Mouse (Mus musculus) hindbrain, embryonic 10.5 days (tissue): ENCODE measurements around the gene Cldn13. TPM values are rescaled to one million over a fixed set of nuclear protein-coding genes. Genes with fewer than 3 reads are reported as not detected.

ENCODE experiments used
- DNase-seq: peaks from one replicate; pipeline ENCODE4 v3.0.0-alpha.2; 2017; ENCODE audit warnings: low spot score
- H3K27ac ChIP-seq: fragments of 300-500 bp; sonication (generic); 2 replicates; pipeline ENCODE4 v1.5.1; 2016; ENCODE audit warnings: mild to moderate bottlenecking, moderate library complexity
- H3K27me3 ChIP-seq: fragments of 300-500 bp; sonication (generic); 2 replicates; pipeline ENCODE4 v1.6.1; 2016; ENCODE audit warnings: mild to moderate bottlenecking; ENCODE audit not compliant: poor library complexity, insufficient read depth, severe bottlenecking
- H3K36me3 ChIP-seq: fragments of 300-500 bp; sonication (generic); 2 replicates; pipeline ENCODE4 v1.6.1; 2016; ENCODE audit warnings: mild to moderate bottlenecking, moderate library complexity
- H3K4me1 ChIP-seq: fragments of 300-500 bp; sonication (generic); replicated peaks from 2 replicates; pipeline ENCODE4 v1.6.1; 2016; ENCODE audit warnings: mild to moderate bottlenecking
- H3K4me3 ChIP-seq: fragments of 300-500 bp; sonication (generic); 2 replicates; pipeline ENCODE4 v1.5.1; 2016; ENCODE audit warnings: mild to moderate bottlenecking, moderate library complexity
- H3K9me3 ChIP-seq: fragments of 300-500 bp; sonication (generic); 2 replicates; pipeline ENCODE4 v1.6.1; 2016; ENCODE audit warnings: mild to moderate bottlenecking, moderate library complexity
- WGBS: fragments of 180-500 bp; shearing (Covaris S2); methylation state at CpG from one replicate; pipeline ENCODE4 v1.1.7; 2016; 5-methylcytosine and 5-hydroxymethylcytosine counted together
- polyA plus RNA-seq: library from polyadenylated mRNA; unstranded; fragments of >200 nt; fragmentation: Nextera tagmentation; extraction: Ambion mirVana; gene quantifications from 2 replicates; pipeline ENCODE4 v1.2.1, GENCODE M21; 2016

The Cldn13 gene
- polyA plus RNA-seq, 1 experiment from 2014 or later = 3.9 TPM

DNA sequence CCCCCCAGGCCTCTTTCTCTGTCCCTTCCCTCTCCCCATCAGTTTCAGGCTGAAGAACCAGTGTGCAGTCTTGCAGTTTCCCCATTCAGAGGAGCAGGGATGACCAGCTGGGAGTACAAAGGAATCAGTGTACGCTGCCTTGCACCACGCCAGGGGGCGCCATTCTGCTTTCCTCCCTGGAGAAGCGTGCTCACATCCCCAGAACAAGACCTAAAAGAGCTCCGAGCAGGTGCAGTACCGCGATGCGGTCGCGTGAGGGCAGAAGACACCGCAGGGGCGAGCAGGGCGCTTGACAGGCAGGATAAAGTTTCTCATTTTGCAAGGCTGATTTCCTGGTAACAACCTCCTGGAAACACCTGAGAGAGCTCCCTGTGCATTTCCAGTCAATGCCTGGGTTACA, 8.2 kb downstream of the Cldn13 start:
- Histone ChIP-seq H3K27ac (peak overlapping the region; percentile 68; the same call in 1 of the 2 replicates), H3K4me1 (peaks cover 11% of the 10 kb centered on the region), H3K27me3 (no peaks in the 10 kb centered on the region), H3K36me3 (no peaks in the 10 kb centered on the region), H3K4me3 (no peak overlapping the region), H3K9me3 (no peaks in the 10 kb centered on the region)
- peak; percentile 94 for DNase-seq
- under 1% methylated on average over 13 of the region's 13 CpGs for WGBS

DNA sequence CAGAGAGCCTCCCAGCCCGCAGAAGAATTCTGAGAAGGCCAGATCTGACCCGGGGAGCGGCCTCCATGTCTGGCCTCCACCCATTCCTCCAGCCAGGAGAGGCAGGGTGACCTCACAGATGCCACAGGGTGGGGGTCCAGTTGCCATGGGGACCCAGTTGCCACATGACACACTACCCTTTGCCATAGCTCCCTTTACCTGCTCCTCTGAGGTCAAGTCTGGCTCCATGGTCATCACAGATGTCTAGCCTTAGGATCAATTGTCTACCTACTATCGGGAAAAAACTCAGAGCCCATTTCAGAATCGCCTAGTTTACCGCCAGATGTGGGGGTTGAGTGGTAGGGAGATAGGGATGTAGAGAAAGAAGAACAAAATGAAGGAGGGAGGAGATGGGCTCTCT, 8.7 kb downstream of the Cldn13 start, which contains the start of gene Tmem270:
TSS of gene Tmem270 (minus strand) at position 101 of the 400 bp plus-strand sequence.
- no peaks in the 10 kb centered on the region for H3K9me3 ChIP-seq
- DNase-seq = no peak
- peaks cover 12% of the 10 kb centered on the region for H3K4me1 ChIP-seq
- no peaks in the 10 kb centered on the region for H3K36me3 ChIP-seq
- H3K4me3 ChIP-seq = no peak within 1 kb of the TSS
- H3K27me3 ChIP-seq = peaks cover 2% of the 10 kb centered on the region; the same call in 1 of the 2 replicates
- 78% methylated on average over 6 of the region's 6 CpGs for WGBS
- peak within 1 kb of the TSS; percentile 68 for H3K27ac ChIP-seq

DNA sequence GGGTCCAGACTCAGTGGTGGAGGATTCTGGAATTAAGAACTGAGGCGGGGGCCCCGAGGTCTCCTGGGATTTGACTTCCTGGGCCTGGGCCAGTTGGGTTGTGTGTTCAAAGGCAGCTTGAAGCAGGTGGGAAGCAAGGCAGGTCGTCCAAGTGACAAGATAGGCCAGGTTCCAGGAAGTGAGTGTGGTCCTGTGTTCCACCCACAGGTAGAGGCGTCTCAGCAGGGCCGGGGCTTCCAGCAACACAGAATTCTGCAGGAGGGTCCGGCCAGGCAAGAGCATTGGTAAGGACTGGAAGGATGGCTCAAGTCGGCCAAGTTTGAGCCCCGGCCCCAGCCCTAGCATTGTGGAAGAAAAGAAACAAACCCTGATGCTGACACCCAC, 13.7 kb downstream of the Cldn13 start:
- Histone ChIP-seq H3K27ac (no peak overlapping the region), H3K4me3 (no peak overlapping the region), H3K9me3 (no peaks in the 10 kb centered on the region), H3K36me3 (no peaks in the 10 kb centered on the region), H3K4me1 (peaks cover 25% of the 10 kb centered on the region), H3K27me3 (peaks cover 5% of the 10 kb centered on the region; the same call in 1 of the 2 replicates)
- DNase-seq = no peak
- WGBS = 74% methylated on average over 8 of the region's 8 CpGs

DNA sequence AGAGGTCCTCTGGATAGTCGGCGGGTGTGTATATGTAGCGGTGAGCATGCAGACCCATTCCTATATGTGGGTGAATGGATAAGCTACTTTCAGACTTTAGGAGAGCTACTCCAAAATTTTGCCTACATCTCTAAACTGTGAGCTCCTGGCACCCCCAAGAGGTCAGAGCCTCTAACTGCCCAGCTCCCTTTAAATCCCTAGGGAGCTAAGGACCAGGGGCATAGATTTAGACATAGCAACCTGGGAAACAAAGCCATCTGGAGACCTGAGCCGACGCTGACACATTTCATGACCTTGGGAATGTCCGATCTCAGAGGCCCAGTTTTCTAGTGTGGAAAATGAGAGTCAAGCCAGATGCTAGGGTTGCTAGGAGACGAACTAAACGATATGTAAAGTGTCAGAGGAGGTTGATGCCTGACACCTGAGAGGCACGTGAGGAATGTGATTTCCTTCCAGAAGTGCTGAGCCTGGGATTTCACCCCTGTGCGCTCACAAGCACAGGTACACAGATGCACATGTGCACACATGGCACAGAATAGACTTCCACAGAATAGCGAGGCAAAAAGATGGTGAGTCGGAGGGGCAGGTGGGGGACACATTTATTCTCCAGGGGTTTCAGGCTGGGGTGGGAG, 14.2 kb downstream of the Cldn13 start:
- Histone ChIP-seq H3K27ac (no peak overlapping the region), H3K4me3 (no peak overlapping the region), H3K27me3 (peaks cover 5% of the 10 kb centered on the region; the same call in 1 of the 2 replicates), H3K36me3 (no peaks in the 10 kb centered on the region), H3K4me1 (peaks cover 22% of the 10 kb centered on the region), H3K9me3 (no peaks in the 10 kb centered on the region)
- WGBS = 50% methylated on average over 12 of the region's 12 CpGs
- DNase-seq = peak; percentile 35

DNA sequence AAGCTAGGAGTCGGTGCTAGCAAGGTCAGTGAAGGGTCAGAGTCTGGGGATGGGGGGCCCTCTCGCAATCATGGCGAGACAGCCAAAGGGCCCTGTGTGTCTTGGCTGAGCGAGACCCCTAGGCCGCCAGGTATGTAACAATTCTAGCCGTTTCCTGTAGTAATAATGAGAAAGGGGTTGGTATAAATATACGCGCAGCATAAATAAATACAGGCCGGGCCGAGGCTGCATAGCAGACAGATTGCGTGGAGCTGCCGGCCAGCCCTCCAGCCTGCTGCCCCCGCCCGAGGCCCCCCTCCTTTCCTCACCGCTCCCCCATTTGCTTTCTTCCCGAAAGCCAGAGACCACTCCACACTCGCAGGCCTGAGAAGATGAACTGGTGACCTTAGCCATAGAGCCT, 17.7 kb downstream of the Cldn13 start:
- Histone ChIP-seq H3K27me3 (peaks cover 5% of the 10 kb centered on the region; the same call in 1 of the 2 replicates), H3K4me1 (peaks cover 24% of the 10 kb centered on the region), H3K9me3 (no peaks in the 10 kb centered on the region), H3K4me3 (no peak overlapping the region), H3K27ac (no peak overlapping the region), H3K36me3 (no peaks in the 10 kb centered on the region)
- WGBS = 80% methylated on average over 17 of the region's 17 CpGs
- no peak for DNase-seq

DNA sequence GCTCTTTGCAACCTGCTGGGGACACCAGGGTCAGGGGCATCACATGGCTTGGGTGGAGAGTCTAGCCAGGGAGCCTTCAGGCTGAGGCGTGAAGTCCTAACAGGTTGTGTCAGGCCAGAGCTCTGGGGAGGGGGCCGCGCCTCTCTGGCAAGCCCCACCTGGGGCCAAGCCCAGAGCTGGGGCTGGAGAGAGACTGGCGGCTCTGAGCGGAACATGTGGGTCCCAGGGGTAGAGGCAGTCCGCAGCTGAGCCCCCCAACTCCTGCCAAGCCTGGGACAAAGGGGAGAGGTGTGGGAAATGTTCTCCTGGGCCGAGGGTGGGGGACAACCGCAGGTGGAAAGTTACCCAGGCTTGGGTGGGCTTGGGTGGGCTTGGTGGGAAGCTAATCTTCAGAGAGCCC, 18.4 kb downstream of the Cldn13 start:
- Histone ChIP-seq H3K9me3 (no peaks in the 10 kb centered on the region), H3K27ac (no peak overlapping the region), H3K36me3 (no peaks in the 10 kb centered on the region), H3K4me1 (peaks cover 24% of the 10 kb centered on the region), H3K27me3 (peaks cover 5% of the 10 kb centered on the region; the same call in 1 of the 2 replicates), H3K4me3 (no peak overlapping the region)
- 82% methylated on average over 8 of the region's 8 CpGs for WGBS
- no peak for DNase-seq

DNA sequence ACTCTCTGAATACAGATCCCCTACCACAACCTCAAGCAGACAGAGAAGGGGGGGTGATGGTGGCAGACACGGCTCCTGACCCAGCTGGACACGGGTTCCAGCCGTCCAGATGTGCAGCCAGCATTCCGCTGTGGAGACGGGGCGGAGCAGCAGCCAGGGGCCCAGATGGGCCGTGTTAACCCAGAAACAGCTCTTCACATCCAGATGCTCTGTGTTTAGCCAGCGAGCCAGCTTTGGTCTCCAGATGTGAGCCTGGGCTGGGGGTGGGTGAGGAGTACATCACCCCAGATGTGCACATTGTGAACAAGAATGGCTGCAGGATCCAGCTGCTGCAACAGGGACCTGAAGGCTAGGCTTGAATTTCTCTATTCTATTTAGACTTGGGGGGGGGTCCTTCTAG, 20.0 kb downstream of the Cldn13 start:
- WGBS = 62% methylated on average over 8 of the region's 8 CpGs
- Histone ChIP-seq H3K27me3 (no peaks in the 10 kb centered on the region), H3K4me3 (no peak overlapping the region), H3K4me1 (peaks cover 25% of the 10 kb centered on the region), H3K36me3 (no peaks in the 10 kb centered on the region), H3K27ac (no peak overlapping the region), H3K9me3 (no peaks in the 10 kb centered on the region)
- peak; percentile 50 for DNase-seq

DNA sequence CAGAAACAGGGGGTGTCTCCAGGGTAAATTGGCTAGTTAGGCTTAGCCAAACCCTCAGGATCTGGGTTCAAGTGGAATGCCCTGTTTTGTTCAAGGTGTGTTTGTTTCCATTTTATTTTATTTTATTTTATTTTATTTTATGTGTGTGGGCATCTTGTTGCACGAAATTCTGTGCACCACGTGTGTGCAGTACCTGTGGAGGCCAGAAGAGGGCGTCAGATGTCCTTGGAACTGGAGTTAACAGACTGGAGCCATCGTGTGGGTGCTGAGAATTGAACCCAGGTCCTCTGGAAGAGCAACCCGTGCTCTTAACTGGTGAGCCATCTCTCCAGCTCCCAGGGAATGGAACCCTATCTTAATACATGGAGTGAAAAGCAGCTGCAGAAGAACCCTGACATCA, 22.6 kb downstream of the Cldn13 start:
- Histone ChIP-seq H3K27ac (no peak overlapping the region), H3K4me3 (no peak overlapping the region), H3K36me3 (no peaks in the 10 kb centered on the region), H3K9me3 (no peaks in the 10 kb centered on the region), H3K27me3 (no peaks in the 10 kb centered on the region), H3K4me1 (peaks cover 28% of the 10 kb centered on the region)
- no peak for DNase-seq
- 73% methylated on average over 5 of the region's 5 CpGs for WGBS

DNA sequence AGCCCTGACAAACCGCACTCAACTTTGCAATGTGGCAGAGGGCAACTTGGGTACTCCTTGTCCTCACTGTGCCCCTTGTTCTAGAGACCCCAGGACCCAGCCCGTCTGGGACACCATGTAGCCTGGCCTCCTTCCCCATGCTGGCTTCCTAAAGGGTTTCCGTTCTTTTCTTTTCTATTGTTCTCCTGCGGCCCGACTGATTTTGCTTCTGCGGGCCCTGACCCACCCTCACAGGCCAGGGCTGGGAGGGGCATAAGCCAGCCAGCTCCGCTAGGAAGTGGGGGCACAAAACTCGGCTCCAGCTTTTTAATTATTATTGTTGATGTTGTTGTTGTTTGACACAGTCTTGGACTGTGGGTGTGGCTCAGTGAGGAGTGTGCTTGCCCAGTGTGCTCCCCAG, 23.8 kb downstream of the Cldn13 start:
- no peaks in the 10 kb centered on the region for H3K27me3 ChIP-seq
- DNase-seq = no peak
- H3K27ac ChIP-seq = no peak overlapping the region
- H3K4me1 ChIP-seq = peaks cover 21% of the 10 kb centered on the region
- no peak overlapping the region for H3K4me3 ChIP-seq
- 68% methylated on average over 8 of the region's 8 CpGs for WGBS
- H3K36me3 ChIP-seq = no peaks in the 10 kb centered on the region
- no peaks in the 10 kb centered on the region for H3K9me3 ChIP-seq

DNA sequence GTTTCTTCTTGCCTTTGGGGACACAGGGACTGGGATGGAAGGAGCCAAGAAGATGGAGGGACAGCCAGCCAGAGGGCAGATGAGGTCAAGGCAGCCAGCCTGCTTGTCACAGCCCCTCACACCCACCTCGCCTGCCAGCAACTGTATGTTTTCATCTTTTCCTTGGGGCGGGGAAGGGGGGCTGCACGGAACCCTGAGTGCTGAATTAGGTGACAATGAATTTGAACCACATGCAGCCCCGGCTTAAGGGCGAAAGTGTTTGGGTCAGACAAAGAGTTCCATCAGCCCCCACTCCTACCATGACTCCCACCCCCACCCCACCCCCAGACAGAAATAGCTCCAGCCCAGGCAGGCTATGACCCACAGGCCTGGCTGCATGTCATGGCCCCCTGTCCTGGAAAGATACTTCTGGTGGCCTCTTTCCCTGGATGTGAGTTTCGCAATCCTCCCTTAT, 24.7 kb downstream of the Cldn13 start:
- peaks cover 21% of the 10 kb centered on the region for H3K4me1 ChIP-seq
- H3K27ac ChIP-seq = no peak overlapping the region
- no peaks in the 10 kb centered on the region for H3K27me3 ChIP-seq
- no peaks in the 10 kb centered on the region for H3K9me3 ChIP-seq
- no peaks in the 10 kb centered on the region for H3K36me3 ChIP-seq
- WGBS = 87% methylated on average over 6 of the region's 6 CpGs
- DNase-seq = no peak
- no peak overlapping the region for H3K4me3 ChIP-seq

DNA sequence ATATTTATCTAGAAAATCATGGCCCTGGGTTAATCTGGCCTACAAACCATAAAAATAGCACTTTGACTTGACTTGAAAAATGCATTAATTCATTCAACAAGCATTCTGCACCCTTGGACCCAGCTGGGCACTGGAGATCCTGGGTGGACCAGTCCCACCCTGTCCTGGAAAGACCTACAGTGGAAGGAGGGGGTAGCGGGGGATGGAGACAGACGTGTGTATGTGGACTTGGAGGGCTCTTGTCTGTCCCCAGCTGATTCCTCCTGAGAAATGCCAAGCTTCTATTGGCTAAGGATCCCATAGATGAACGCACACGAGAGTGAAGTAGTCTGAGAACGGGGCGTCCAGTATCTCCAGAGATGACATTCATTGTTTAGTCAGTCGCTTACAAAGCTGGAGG, 26.8 kb downstream of the Cldn13 start:
- Histone ChIP-seq H3K27ac (0 out of 2 replicates have a peak overlapping the region, but pooled peaks have one; percentile 64), H3K36me3 (no peaks in the 10 kb centered on the region), H3K4me1 (peaks cover 18% of the 10 kb centered on the region), H3K27me3 (no peaks in the 10 kb centered on the region), H3K9me3 (no peaks in the 10 kb centered on the region), H3K4me3 (no peak overlapping the region)
- 90% methylated on average over 7 of the region's 7 CpGs for WGBS
- DNase-seq = no peak

DNA sequence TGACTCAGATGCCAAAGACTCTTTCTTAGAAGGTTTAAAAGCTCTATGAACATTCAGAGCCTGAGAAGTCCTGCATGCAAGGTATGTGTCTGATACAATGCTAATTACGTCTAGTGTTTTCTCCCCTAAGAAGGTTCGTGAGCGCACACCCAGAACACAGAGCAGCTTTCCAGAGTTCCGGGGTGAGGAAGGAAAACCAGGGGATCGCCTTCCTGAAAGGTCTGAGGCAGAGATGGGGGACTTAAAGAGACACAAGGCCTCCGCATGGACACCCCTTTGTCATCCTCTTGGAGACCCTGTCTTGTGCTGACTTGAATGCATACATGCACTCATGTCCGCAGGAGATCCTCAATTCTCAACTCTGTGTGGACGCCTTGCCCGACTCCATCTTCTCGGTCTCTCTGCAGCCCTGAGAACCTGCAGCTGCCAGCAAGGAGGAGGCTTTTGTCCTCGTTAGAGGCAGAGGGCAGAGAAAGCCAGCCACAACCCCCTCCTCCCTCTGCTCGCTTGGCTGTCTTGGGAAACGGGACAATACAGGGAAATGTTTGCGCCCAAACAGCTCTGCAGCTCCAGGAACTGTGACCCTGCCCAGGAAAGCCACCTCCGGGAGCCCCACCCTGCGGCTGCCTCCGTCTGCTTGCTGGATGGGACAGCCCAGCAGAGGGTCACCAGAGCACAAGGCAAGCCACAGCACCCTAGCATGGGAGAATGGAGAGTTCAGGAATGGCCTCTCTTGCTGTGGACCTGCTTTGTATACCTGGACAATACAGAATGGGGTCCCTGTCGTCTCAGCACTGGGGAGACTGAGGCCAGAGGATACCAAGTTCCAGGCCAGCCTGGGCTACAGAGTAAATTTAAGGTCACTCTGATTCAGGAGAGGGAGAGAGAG, 27.6 kb downstream of the Cldn13 start:
- H3K27ac ChIP-seq = peak overlapping the region; percentile 64
- no peak for DNase-seq
- H3K27me3 ChIP-seq = no peaks in the 10 kb centered on the region
- H3K4me3 ChIP-seq = no peak overlapping the region
- H3K9me3 ChIP-seq = no peaks in the 10 kb centered on the region
- H3K4me1 ChIP-seq = peaks cover 21% of the 10 kb centered on the region
- WGBS = 56% methylated on average over 18 of the region's 18 CpGs
- no peaks in the 10 kb centered on the region for H3K36me3 ChIP-seq

DNA sequence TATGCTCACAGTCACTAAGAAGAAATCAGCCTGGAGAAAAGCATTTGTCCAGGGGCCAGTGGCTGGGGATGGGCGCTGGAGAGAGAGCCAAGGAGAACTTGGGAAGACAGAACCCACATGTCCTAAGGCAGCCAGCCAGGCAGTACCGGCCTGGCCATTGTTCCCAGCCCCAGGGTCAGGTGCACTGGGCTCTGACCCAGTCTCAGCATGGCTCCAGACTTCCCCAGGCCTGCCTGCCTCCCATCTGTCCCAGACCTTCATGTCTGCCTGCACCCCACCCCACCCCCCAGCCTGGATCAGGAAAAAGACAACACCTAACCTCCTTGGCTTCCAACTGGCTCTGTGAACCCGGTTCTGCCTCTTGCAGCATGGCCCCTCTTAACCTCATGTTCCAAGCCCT, 32.2 kb downstream of the Cldn13 start:
- no peaks in the 10 kb centered on the region for H3K36me3 ChIP-seq
- H3K27me3 ChIP-seq = no peaks in the 10 kb centered on the region
- no peak for DNase-seq
- H3K27ac ChIP-seq = no peak overlapping the region
- H3K9me3 ChIP-seq = peaks cover 7% of the 10 kb centered on the region; the same call in 1 of the 2 replicates
- H3K4me3 ChIP-seq = no peak overlapping the region
- peaks cover 10% of the 10 kb centered on the region for H3K4me1 ChIP-seq
- WGBS = 73% methylated on average over 3 of the region's 3 CpGs
